Mouse (Mus musculus): ENCODE data around the gene Tceal8. TPM values are rescaled to one million over a fixed set of nuclear protein-coding genes. Genes with fewer than 3 reads are reported as not detected.
A peak's percentile ranks its signal among the peaks of the same experiment; 100 is the strongest.
"Not testable (repeated sequence)": the region's sequence is repeated elsewhere in the genome, so short reads cannot be mapped to it uniquely, and the experiment has no call there.

The Tceal8 gene
- polyA plus RNA-seq, 1 experiment from 2014 or later: 109 TPM

DNA sequence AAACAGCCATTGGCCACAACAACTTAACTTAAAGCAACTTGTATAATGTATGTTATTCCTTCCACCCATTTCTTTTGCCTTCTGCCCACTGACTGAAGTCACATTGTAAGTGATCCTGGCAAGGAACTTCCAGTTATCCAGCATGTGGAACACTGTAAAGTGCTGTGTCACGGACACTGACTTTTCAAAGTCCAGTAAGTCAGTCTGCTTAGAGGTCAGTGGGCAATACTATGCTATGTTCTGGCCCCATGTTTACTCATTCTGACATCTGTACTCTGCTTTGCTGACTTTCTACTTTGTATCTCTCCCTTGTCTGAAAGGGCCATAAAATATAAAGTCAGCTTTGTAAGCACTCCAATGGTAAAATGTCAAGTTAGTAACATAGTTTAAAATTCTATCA, 11.0 kb upstream of the Tceal8 start:
- H3K9me3 ChIP-seq (ENCODE audit: control insufficient read depth, low read length): no peaks in the 10 kb centered on the region
- H3K9ac ChIP-seq (replicated peaks; ENCODE audit: low read depth, low read length): no peak overlapping the region
- H3K36me3 ChIP-seq (ENCODE audit: control insufficient read depth, insufficient read depth): no peaks in the 10 kb centered on the region
- H3K27me3 ChIP-seq (replicated peaks; ENCODE audit: control insufficient read depth, insufficient read depth, low read length): no peaks in the 10 kb centered on the region; the same call in 1 of the 2 replicates
- H3K27ac ChIP-seq (ENCODE audit: low read length): no peak overlapping the region
- H3K4me3 ChIP-seq (replicated peaks; ENCODE audit: low read length): no peak overlapping the region
- H3K4me2 ChIP-seq (ENCODE audit: low read length): no peak overlapping the region
- no peaks in the 10 kb centered on the region for H3K4me1 ChIP-seq (replicated peaks; ENCODE audit: control insufficient read depth, insufficient read depth, low read length)
- 79% methylated on average over 1 of the region's 1 CpGs for WGBS
- no peak for ATAC-seq

DNA sequence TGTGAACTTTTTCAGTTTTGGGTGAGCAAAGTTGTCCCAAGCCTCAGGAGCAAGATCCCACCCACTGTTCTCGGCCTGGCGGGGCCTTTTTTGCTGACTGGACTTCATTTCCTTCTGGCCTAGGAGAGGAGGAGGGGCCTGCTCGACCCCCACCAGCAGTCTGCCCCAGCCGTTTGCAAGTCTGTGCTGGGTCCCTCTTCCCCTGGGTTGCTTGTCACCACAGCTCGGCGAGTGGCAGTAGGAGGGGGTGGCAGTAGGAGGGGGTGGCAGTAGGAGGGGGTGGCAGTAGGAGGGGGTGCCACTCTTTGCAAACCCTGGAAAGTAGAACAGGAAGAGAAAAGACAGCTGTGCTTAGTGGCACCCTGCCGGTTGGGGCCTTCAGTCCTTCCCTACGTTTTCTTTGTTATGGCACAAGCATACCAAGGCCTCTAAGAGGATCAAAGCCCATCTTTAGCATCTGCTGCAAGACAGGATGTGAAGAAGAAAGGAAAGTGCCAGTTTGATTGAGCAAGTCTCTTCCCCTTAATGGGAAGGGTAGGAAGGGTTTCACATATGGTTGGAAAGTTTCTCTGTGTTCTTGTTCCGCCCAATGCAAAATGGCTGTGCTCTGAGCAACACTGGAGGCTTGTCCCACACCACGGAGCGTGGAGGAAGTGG, 8.9 kb upstream of the Tceal8 start:
- Histone ChIP-seq H3K4me3 (replicated peaks; ENCODE audit: low read length) (no peak overlapping the region), H3K4me1 (replicated peaks; ENCODE audit: control insufficient read depth, insufficient read depth, low read length) (no peaks in the 10 kb centered on the region), H3K4me2 (ENCODE audit: low read length) (no peak overlapping the region), H3K9me3 (ENCODE audit: control insufficient read depth, low read length) (no peaks in the 10 kb centered on the region), H3K36me3 (ENCODE audit: control insufficient read depth, insufficient read depth) (no peaks in the 10 kb centered on the region), H3K27me3 (replicated peaks; ENCODE audit: control insufficient read depth, insufficient read depth, low read length) (no peaks in the 10 kb centered on the region; the same call in 1 of the 2 replicates), H3K9ac (replicated peaks; ENCODE audit: low read depth, low read length) (no peak overlapping the region), H3K27ac (ENCODE audit: low read length) (no peak overlapping the region)
- no peak for ATAC-seq
- WGBS: 23% methylated on average over 11 of the region's 11 CpGs

DNA sequence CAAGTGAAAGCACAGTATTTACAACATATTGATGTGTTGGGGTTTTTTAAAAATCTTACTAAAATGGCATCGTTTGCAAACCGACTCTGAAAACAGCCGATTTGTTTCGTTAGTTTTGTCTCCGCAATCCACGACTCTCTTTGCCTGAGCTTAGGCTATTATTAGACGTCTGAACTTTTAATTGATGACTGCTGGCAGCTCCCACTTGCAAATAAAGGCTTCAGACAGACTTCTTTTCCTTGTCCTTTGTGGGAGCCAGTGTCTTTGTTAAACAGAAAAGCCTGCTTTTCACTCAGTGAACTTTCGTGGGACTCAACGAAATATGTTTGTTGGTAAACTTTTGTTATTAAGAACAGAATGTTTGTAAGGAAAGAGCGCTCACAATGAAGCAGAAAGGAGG, 644 bp upstream of the Tceal8 start:
- Histone ChIP-seq H3K9me3 (ENCODE audit: control insufficient read depth, low read length) (no peaks in the 10 kb centered on the region), H3K4me3 (replicated peaks; ENCODE audit: low read length) (peak overlapping the region; percentile 62), H3K27ac (ENCODE audit: low read length) (0 out of 2 replicates have a peak overlapping the region, but pooled peaks have one; percentile 33), H3K4me2 (ENCODE audit: low read length) (peak overlapping the region; percentile 55), H3K4me1 (replicated peaks; ENCODE audit: control insufficient read depth, insufficient read depth, low read length) (peaks cover 4% of the 10 kb centered on the region), H3K27me3 (replicated peaks; ENCODE audit: control insufficient read depth, insufficient read depth, low read length) (no peaks in the 10 kb centered on the region), H3K36me3 (ENCODE audit: control insufficient read depth, insufficient read depth) (no peaks in the 10 kb centered on the region), H3K9ac (replicated peaks; ENCODE audit: low read depth, low read length) (0 out of 2 replicates have a peak overlapping the region, but pooled peaks have one; percentile 41)
- 27% methylated on average over 10 of the region's 10 CpGs for WGBS
- ATAC-seq: no peak

DNA sequence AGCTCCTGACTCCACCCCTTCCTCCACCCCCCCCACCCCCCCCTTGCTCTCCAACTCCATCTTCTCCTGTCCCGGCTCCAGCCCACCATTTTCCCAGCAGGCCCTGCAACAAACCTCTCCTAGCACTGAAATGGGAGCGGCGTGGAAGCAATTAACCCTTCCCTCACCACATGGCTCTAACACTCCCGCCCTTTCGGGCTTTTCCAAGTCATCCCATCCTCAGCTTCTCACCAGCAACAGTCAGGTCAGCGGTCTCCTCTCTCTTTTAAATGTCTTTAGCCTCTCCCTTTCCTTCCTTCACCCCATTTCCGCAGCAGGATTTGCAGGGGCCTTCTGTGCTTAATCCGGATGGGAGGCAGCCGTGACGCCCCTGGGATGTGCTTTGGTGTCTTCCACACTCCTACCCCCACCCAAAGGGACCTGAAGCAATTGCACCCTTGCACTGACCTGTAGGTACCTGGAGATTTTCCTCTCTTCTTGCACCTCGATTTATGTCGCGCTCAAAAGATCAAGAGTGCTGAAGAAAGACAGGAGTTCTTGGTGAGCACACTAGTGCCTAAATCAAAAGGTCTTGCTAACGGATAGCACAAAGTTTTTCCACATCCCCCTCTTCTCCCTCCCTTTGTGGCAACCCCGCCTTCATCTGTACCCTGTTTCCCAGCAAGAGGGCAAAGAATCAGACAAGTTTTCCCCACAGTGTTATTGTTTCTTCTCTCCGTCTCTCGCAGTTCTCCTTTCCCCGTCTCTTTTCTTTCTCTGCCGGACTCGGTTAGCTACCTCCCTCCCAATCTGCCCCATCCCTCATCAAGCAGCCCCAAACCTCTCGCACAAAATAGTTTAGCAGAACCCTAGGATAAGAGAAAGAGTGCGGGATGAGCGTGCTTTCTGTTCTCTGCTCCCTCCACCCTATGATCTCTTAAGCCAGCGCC, 689 bp downstream of the Tceal8 start:
- Histone ChIP-seq H3K4me1 (replicated peaks; ENCODE audit: control insufficient read depth, insufficient read depth, low read length) (peaks cover 4% of the 10 kb centered on the region), H3K27me3 (replicated peaks; ENCODE audit: control insufficient read depth, insufficient read depth, low read length) (no peaks in the 10 kb centered on the region), H3K9ac (replicated peaks; ENCODE audit: low read depth, low read length) (peak overlapping the region; percentile 61), H3K36me3 (ENCODE audit: control insufficient read depth, insufficient read depth) (no peaks in the 10 kb centered on the region), H3K4me3 (replicated peaks; ENCODE audit: low read length) (peak overlapping the region; percentile 62), H3K27ac (ENCODE audit: low read length) (peak overlapping the region; percentile 85), H3K9me3 (ENCODE audit: control insufficient read depth, low read length) (no peaks in the 10 kb centered on the region), H3K4me2 (ENCODE audit: low read length) (peak overlapping the region; percentile 60)
- peak; percentile 70 for ATAC-seq
- 23% methylated on average over 23 of the region's 24 CpGs for WGBS

DNA sequence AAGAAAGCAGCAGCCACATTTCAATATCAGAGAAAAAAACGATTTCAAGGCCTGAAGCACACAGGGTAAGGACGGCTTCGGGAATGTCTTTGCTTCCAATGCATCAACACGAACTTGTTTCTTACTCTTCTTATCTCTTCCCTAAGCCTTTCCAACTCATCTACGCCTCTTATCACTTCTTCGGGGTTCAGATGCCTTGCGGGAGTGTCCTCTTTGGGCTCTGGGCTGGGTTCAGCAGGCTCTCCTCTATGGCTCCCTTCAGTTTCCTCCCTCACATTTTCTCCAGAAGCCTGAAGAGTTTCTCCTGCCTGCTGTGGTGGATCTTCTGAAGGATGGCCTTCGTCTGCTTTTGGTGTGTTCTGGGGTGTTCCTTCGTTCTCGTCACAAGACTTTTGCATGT, 1.5 kb downstream of the Tceal8 start:
- Histone ChIP-seq H3K4me3 (replicated peaks; ENCODE audit: low read length) (peak overlapping the region; percentile 62), H3K27ac (ENCODE audit: low read length) (no peak overlapping the region), H3K4me2 (ENCODE audit: low read length) (peak overlapping the region; percentile 60), H3K9me3 (ENCODE audit: control insufficient read depth, low read length) (no peaks in the 10 kb centered on the region), H3K4me1 (replicated peaks; ENCODE audit: control insufficient read depth, insufficient read depth, low read length) (peaks cover 4% of the 10 kb centered on the region), H3K9ac (replicated peaks; ENCODE audit: low read depth, low read length) (no peak overlapping the region; the same call in 1 of the 2 replicates), H3K27me3 (replicated peaks; ENCODE audit: control insufficient read depth, insufficient read depth, low read length) (no peaks in the 10 kb centered on the region), H3K36me3 (ENCODE audit: control insufficient read depth, insufficient read depth) (no peaks in the 10 kb centered on the region)
- no peak for ATAC-seq
- 64% methylated on average over 10 of the region's 10 CpGs for WGBS

DNA sequence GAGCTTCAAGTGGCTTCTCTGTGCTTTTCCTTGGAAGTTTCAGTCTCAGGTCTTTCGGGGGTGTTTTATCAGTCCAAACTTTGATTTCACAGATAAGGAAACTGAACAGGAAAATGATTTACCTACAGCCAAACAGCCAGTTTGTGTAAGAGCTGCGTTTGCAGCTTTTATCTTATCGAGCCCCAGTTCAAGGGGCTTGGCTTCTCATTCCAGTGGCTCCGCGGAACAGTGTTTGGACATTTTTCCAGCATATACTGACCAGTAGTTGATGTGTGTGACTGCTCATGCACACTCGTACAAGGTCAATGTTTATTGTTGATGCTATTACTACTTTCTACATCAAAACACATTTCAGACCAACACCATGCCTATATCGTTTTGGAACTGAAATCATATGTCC, 27.9 kb downstream of the Tceal8 start:
- H3K4me2 ChIP-seq (ENCODE audit: low read length): no peak overlapping the region
- no peak overlapping the region for H3K4me3 ChIP-seq (replicated peaks; ENCODE audit: low read length)
- H3K36me3 ChIP-seq (ENCODE audit: control insufficient read depth, insufficient read depth): no peaks in the 10 kb centered on the region
- no peak overlapping the region for H3K27ac ChIP-seq (ENCODE audit: low read length)
- 83% methylated on average over 7 of the region's 7 CpGs for WGBS
- no peak overlapping the region for H3K9ac ChIP-seq (replicated peaks; ENCODE audit: low read depth, low read length)
- no peaks in the 10 kb centered on the region for H3K9me3 ChIP-seq (ENCODE audit: control insufficient read depth, low read length)
- no peak for ATAC-seq
- no peaks in the 10 kb centered on the region for H3K27me3 ChIP-seq (replicated peaks; ENCODE audit: control insufficient read depth, insufficient read depth, low read length)
- H3K4me1 ChIP-seq (replicated peaks; ENCODE audit: control insufficient read depth, insufficient read depth, low read length): no peaks in the 10 kb centered on the region

DNA sequence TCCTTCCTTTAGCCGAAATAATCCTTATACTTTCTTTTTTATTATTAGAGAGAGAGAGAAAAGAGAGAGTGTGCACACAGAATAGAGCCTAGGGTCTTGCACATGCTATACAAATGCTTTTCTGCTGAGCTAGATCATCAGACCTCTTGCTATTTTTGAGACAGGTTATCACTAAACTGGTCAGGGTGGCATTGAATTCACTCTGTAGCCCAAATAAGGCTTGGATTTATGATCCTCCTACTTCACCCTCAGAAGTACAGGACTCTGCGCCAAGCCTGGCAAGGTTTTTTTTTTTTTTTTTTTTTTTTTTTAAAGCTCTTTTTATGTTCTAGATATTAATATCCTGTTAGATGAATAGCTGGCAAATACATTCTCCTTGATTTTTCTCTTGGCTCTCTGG, 28.4 kb downstream of the Tceal8 start:
- Histone ChIP-seq H3K4me3 (replicated peaks; ENCODE audit: low read length) (no peak overlapping the region), H3K4me1 (replicated peaks; ENCODE audit: control insufficient read depth, insufficient read depth, low read length) (no peaks in the 10 kb centered on the region), H3K27ac (ENCODE audit: low read length) (no peak overlapping the region), H3K9ac (replicated peaks; ENCODE audit: low read depth, low read length) (no peak overlapping the region), H3K36me3 (ENCODE audit: control insufficient read depth, insufficient read depth) (no peaks in the 10 kb centered on the region), H3K27me3 (replicated peaks; ENCODE audit: control insufficient read depth, insufficient read depth, low read length) (no peaks in the 10 kb centered on the region), H3K4me2 (ENCODE audit: low read length) (no peak overlapping the region), H3K9me3 (ENCODE audit: control insufficient read depth, low read length) (no peaks in the 10 kb centered on the region)
- no peak for ATAC-seq
- WGBS: 94% methylated on average over 2 of the region's 2 CpGs

DNA sequence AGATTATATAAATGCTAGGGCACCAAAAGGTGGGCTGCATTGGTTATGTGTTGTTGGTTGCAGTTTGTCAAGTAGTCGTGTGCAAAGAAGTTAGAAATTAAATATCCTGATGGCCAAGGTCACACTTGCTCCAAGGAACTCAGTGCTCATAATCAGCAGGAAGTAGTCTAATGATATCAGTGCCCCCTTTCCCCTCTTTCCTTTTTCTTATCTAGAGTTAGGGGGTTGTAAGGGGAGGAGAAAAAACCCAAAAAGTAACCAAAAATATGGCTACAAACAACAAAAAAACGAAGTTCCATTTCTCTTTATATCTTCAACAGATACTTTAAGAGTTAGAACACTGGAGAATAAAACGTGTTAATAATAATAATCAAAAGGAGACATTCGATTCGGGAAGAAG, 30.8 kb downstream of the Tceal8 start:
- WGBS: 87% methylated on average over 5 of the region's 5 CpGs
- Histone ChIP-seq H3K9me3 (ENCODE audit: control insufficient read depth, low read length) (no peaks in the 10 kb centered on the region), H3K36me3 (ENCODE audit: control insufficient read depth, insufficient read depth) (no peaks in the 10 kb centered on the region)

DNA sequence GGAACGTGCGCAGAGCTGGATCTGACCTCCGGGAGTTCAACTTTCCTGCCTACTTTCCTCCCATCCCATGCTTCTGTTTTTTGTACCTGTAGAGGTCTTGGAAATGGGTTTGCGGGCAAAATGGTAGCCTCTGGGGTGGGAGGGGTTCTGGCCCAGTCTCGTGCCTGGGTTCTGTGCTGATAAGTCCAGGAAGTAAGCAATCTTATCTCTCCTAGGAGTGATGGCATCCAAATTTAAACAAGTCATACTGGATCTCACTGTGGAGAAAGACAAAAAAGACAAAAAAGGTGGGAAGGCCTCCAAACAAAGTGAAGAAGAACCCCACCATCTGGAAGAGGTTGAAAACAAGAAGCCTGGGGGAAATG, 32.5 kb downstream of the Tceal8 start:
- not testable (repeated sequence) for H3K4me1 ChIP-seq (replicated peaks; ENCODE audit: control insufficient read depth, insufficient read depth, low read length)
- ATAC-seq: peak; percentile 10; the same call in 1 of the 2 replicates
- WGBS: 16% methylated on average over 5 of the region's 5 CpGs

More for the DNA sequence above, 30.8 kb downstream of the Tceal8 start:
- Histone ChIP-seq H3K4me2 (ENCODE audit: low read length) (no peak overlapping the region), H3K27ac (ENCODE audit: low read length) (no peak overlapping the region), H3K4me1 (replicated peaks; ENCODE audit: control insufficient read depth, insufficient read depth, low read length) (no peaks in the 10 kb centered on the region), H3K4me3 (replicated peaks; ENCODE audit: low read length) (no peak overlapping the region), H3K9ac (replicated peaks; ENCODE audit: low read depth, low read length) (no peak overlapping the region), H3K27me3 (replicated peaks; ENCODE audit: control insufficient read depth, insufficient read depth, low read length) (no peaks in the 10 kb centered on the region)
- ATAC-seq: no peak

More for the DNA sequence above, 32.5 kb downstream of the Tceal8 start:
- not testable (repeated sequence) for H3K27me3 ChIP-seq (replicated peaks; ENCODE audit: control insufficient read depth, insufficient read depth, low read length); H3K36me3 ChIP-seq (ENCODE audit: control insufficient read depth, insufficient read depth); H3K9ac ChIP-seq (replicated peaks; ENCODE audit: low read depth, low read length); H3K27ac ChIP-seq (ENCODE audit: low read length); H3K9me3 ChIP-seq (ENCODE audit: control insufficient read depth, low read length)
- peak overlapping the region; percentile 44 for H3K4me3 ChIP-seq (replicated peaks; ENCODE audit: low read length)
- H3K4me2 ChIP-seq (ENCODE audit: low read length): peak overlapping the region; percentile 47
